Mouse (Mus musculus) Patski (cell line): ENCODE measurements around the gene Ibsp. TPM values are rescaled to one million over a fixed set of nuclear protein-coding genes. Genes with fewer than 3 reads are reported as not detected.

ENCODE experiments used
- ATAC-seq: fragments of 100-300 bp; one replicate; pipeline ENCODE4 v1.8.0; 2021
- CTCF ChIA-PET: fragments of 350-600 bp; sonication (Branson Sonifier 250); formaldehyde crosslinking; loops from one replicate; lab custom pipeline; 2022; ENCODE audit warnings: inconsistent platforms; lab: Charles Lee
- POLR2A ChIA-PET: fragments of 350-600 bp; sonication (Branson Sonifier 250); formaldehyde crosslinking; loops from one replicate; lab custom pipeline; 2022; ENCODE audit warnings: antibody characterized with exemption, inconsistent platforms; lab: Charles Lee
- DNase-seq: peaks from one replicate; pipeline ENCODE4 v3.0.0-alpha.2; 2011; ENCODE audit warnings: low read depth, low spot score
- H3K27me3 ChIP-seq: fragments of 371-371 bp; one replicate; pipeline ENCODE4 v1.5.1; 2021
- CTCF ChIP-seq: fragments of 100-300 bp; IDR thresholded peaks from one replicate; pipeline ENCODE4 v1.5.1; 2021
- in situ Hi-C: fragments of 300-500 bp; cut with MboI; formaldehyde crosslinking; loops from 3 replicates; pipeline ENCODE4 v1.11.1; 2018; ENCODE audit warnings: low pct_unique_long_range_greater_than_20kb, mixed read lengths
- polyA plus RNA-seq: library from polyadenylated mRNA; unstranded; gene quantifications from one replicate; pipeline ENCODE4 v1.2.3, GENCODE M21; 2021

Gene Ibsp
- polyA plus RNA-seq = not detected

- ChIA-PET CTCF (no interaction called here), POLR2A (no interaction called here)
- no peak for ATAC-seq
- H3K27me3 ChIP-seq = peaks cover 58% of the 10 kb centered on the region
- in situ Hi-C loops = no loop called here
- DNase-seq = no peak
- TF ChIP-seq CTCF = no peak
These were observed at the start of gene Ibsp for GRCm38 (mm10) chr5:104298994-104299393. Ibsp (plus strand) TSS chr5:104299171.

GRCm38 (mm10) chr5:104251811-104252210, 47.2 kb upstream of the Ibsp start:
- ChIA-PET POLR2A (no interaction called here), CTCF (interaction anchor here (0.6 kb wide), 1 partner anchor 16 kb away, joined by 3 read pairs; no protein-coding TSS in a partner anchor)
- peaks cover 26% of the 10 kb centered on the region for H3K27me3 ChIP-seq
- no peak for TF ChIP-seq CTCF
- peak; percentile 35 for ATAC-seq
- no peak for DNase-seq
- in situ Hi-C loops = no loop called here

- CTCF ChIA-PET = no interaction called here
- POLR2A ChIA-PET = interaction anchor here (0.9 kb wide), 1 partner anchor 12 kb away, joined by 3 read pairs; no protein-coding TSS in a partner anchor
- in situ Hi-C loops = no loop called here
- DNase-seq (no peak), ATAC-seq (no peak)
- no peak for TF ChIP-seq CTCF
- peaks cover 8% of the 10 kb centered on the region for H3K27me3 ChIP-seq
These were observed 42.4 kb upstream of the Ibsp start for GRCm38 (mm10) chr5:104256585-104256984.

- in situ Hi-C loops = no loop called here
- no peaks in the 10 kb centered on the region for H3K27me3 ChIP-seq
- ATAC-seq = no peak
- POLR2A ChIA-PET = no interaction called here
- CTCF ChIA-PET = interaction anchor here (1.0 kb wide), 1 partner anchor 12 kb away, joined by 3 read pairs; no protein-coding TSS in a partner anchor
- no peak for TF ChIP-seq CTCF
- DNase-seq = no peak
These were observed 37.0 kb upstream of the Ibsp start for GRCm38 (mm10) chr5:104261908-104262461.

GRCm38 (mm10) chr5:104263014-104263776, 35.8 kb upstream of the Ibsp start:
- ATAC-seq (no peak), DNase-seq (no peak)
- ChIA-PET POLR2A (no interaction called here), CTCF (interaction anchor here (1.0 kb wide), 1 partner anchor 13 kb away, joined by 3 read pairs; no protein-coding TSS in a partner anchor)
- in situ Hi-C loops = no loop called here
- TF ChIP-seq CTCF = no peak
- H3K27me3 ChIP-seq = no peaks in the 10 kb centered on the region

GRCm38 (mm10) chr5:104294201-104294600, 4.8 kb upstream of the Ibsp start:
- in situ Hi-C loops = no loop called here
- no peak for TF ChIP-seq CTCF
- DNase-seq (no peak), ATAC-seq (no peak)
- ChIA-PET CTCF (no interaction called here), POLR2A (no interaction called here)
- peaks cover 29% of the 10 kb centered on the region for H3K27me3 ChIP-seq

- peaks cover 12% of the 10 kb centered on the region for H3K27me3 ChIP-seq
- in situ Hi-C loops = loop anchor here (25.0 kb wide), 1 partner anchor 648 kb away; no protein-coding TSS in a partner anchor
- DNase-seq (no peak), ATAC-seq (no peak)
- ChIA-PET CTCF (no interaction called here), POLR2A (no interaction called here)
- no peak for TF ChIP-seq CTCF
These were observed 15.1 kb downstream of the Ibsp start for GRCm38 (mm10) chr5:104314073-104314472.

GRCm38 (mm10) chr5:104325029-104325428, 26.1 kb downstream of the Ibsp start, which contains the start of gene Mepe:
Mepe (plus strand) TSS chr5:104325329.
- TF ChIP-seq CTCF = no peak
- POLR2A ChIA-PET = no interaction called here
- peaks cover 3% of the 10 kb centered on the region for H3K27me3 ChIP-seq
- in situ Hi-C loops = no loop called here
- CTCF ChIA-PET = interaction anchor here (1.1 to 1.2 kb wide), 2 partner anchors 10 to 106 kb away, joined by 3 to 5 read pairs; no protein-coding TSS in a partner anchor
- DNase-seq = no peak
- no peak for ATAC-seq

- ChIA-PET POLR2A (no interaction called here), CTCF (no interaction called here)
- ATAC-seq (no peak), DNase-seq (no peak)
- H3K27me3 ChIP-seq = peaks cover 3% of the 10 kb centered on the region
- no peak for TF ChIP-seq CTCF
- in situ Hi-C loops = no loop called here
These were observed 27.9 kb downstream of the Ibsp start for GRCm38 (mm10) chr5:104326884-104327283.

GRCm38 (mm10) chr5:104327389-104327788, 28.4 kb downstream of the Ibsp start:
- CTCF ChIA-PET = no interaction called here
- POLR2A ChIA-PET = no interaction called here
- ATAC-seq = no peak
- TF ChIP-seq CTCF = no peak
- in situ Hi-C loops = no loop called here
- peaks cover 3% of the 10 kb centered on the region for H3K27me3 ChIP-seq
- DNase-seq = no peak

GRCm38 (mm10) chr5:104327876-104328275, 28.9 kb downstream of the Ibsp start:
- CTCF ChIA-PET = no interaction called here
- TF ChIP-seq CTCF = no peak
- POLR2A ChIA-PET = no interaction called here
- in situ Hi-C loops = no loop called here
- no peak for DNase-seq
- ATAC-seq = no peak
- peaks cover 3% of the 10 kb centered on the region for H3K27me3 ChIP-seq
